Mouse (Mus musculus) heart, embryonic 15.5 days (tissue): ENCODE results near the gene Rasa3. TPM values are rescaled to one million over a fixed set of nuclear protein-coding genes. Genes with fewer than 3 reads are reported as not detected.

Experiments used
- ATAC-seq: fragments of 200-750 bp; cut with Nextera tagmentation; replicated peaks from 2 replicates; pipeline ENCODE4 v1.8.0; 2017; ENCODE audit warnings: low read depth, moderate TSS enrichment; ENCODE audit not compliant: insufficient number of reproducible peaks, insufficient read depth, low FRiP score
- H3K27ac ChIP-seq: fragments of 300-500 bp; sonication (generic); 2 replicates; pipeline ENCODE4 v1.5.1; 2015; ENCODE audit warnings: mild to moderate bottlenecking, inconsistent platforms
- H3K27me3 ChIP-seq: fragments of 300-500 bp; sonication (generic); 2 replicates; pipeline ENCODE4 v1.6.1; 2015; ENCODE audit warnings: inconsistent platforms
- H3K36me3 ChIP-seq: fragments of 300-500 bp; sonication (generic); 2 replicates; pipeline ENCODE4 v1.6.1; 2015; ENCODE audit warnings: mild to moderate bottlenecking, inconsistent platforms
- H3K4me1 ChIP-seq: fragments of 300-500 bp; sonication (generic); replicated peaks from 2 replicates; pipeline ENCODE4 v1.6.1; 2015; ENCODE audit warnings: inconsistent platforms
- H3K4me2 ChIP-seq: fragments of 300-500 bp; sonication (generic); 2 replicates; pipeline ENCODE4 v1.6.1; 2015; ENCODE audit warnings: inconsistent platforms, mild to moderate bottlenecking, moderate library complexity
- H3K4me3 ChIP-seq: fragments of 300-500 bp; sonication (generic); 2 replicates; pipeline ENCODE4 v1.5.1; 2015; ENCODE audit warnings: mild to moderate bottlenecking, inconsistent platforms
- H3K9ac ChIP-seq: fragments of 300-500 bp; sonication (generic); 2 replicates; pipeline ENCODE4 v1.6.1; 2015; ENCODE audit warnings: mild to moderate bottlenecking, inconsistent platforms
- H3K9me3 ChIP-seq: fragments of 300-500 bp; sonication (generic); replicated peaks from 2 replicates; pipeline ENCODE4 v1.6.1; 2016; ENCODE audit warnings: inconsistent platforms
- WGBS: fragments of 180-500 bp; shearing (Covaris S2); methylation state at CpG from one replicate; pipeline ENCODE4 v1.1.7; 2015; ENCODE audit warnings: mixed read lengths; 5-methylcytosine and 5-hydroxymethylcytosine counted together
- polyA plus RNA-seq: library from polyadenylated mRNA; unstranded; fragments of >200 nt; fragmentation: Nextera tagmentation; extraction: Ambion mirVana; gene quantifications from 2 replicates; pipeline ENCODE4 v1.2.1, GENCODE M21; 2015

Gene Rasa3
- polyA plus RNA-seq, 1 experiment from 2014 or later: 19.0 TPM

- no peak for ATAC-seq
- H3K36me3 ChIP-seq: no peaks in the 10 kb centered on the region
- H3K27me3 ChIP-seq: peaks cover 11% of the 10 kb centered on the region
- no peak overlapping the region for H3K27ac ChIP-seq
- no peak overlapping the region for H3K4me3 ChIP-seq
- 64% methylated on average over 6 of the region's 6 CpGs for WGBS
- H3K4me2 ChIP-seq: no peak overlapping the region
- H3K9ac ChIP-seq: no peak overlapping the region
- H3K9me3 ChIP-seq: no peaks in the 10 kb centered on the region
- peaks cover 64% of the 10 kb centered on the region for H3K4me1 ChIP-seq
Measured at GRCm38 (mm10) chr8:13520349-13520748, 157.1 kb downstream of the Rasa3 start.

- no peak for ATAC-seq
- H3K4me3 ChIP-seq: no peak overlapping the region
- no peak overlapping the region for H3K4me2 ChIP-seq
Measured at GRCm38 (mm10) chr8:13519503-13519902, 157.9 kb downstream of the Rasa3 start.

GRCm38 (mm10) chr8:13517284-13517781 lies 160.1 kb downstream of the Rasa3 start:
- Histone ChIP-seq H3K27ac (peak overlapping the region; percentile 48), H3K9ac (no peak overlapping the region), H3K4me3 (no peak overlapping the region), H3K36me3 (no peaks in the 10 kb centered on the region), H3K4me1 (peaks cover 51% of the 10 kb centered on the region), H3K9me3 (no peaks in the 10 kb centered on the region), H3K27me3 (peaks cover 6% of the 10 kb centered on the region), H3K4me2 (no peak overlapping the region)
- WGBS: 57% methylated on average over 6 of the region's 6 CpGs
- ATAC-seq: 0 out of 2 replicates have a peak, but pooled peaks have one; percentile 17

More at GRCm38 (mm10) chr8:13519503-13519902, 157.9 kb downstream of the Rasa3 start:
- no peak overlapping the region for H3K9ac ChIP-seq
- no peak overlapping the region for H3K27ac ChIP-seq
- peaks cover 11% of the 10 kb centered on the region for H3K27me3 ChIP-seq
- H3K36me3 ChIP-seq: no peaks in the 10 kb centered on the region
- H3K4me1 ChIP-seq: peaks cover 64% of the 10 kb centered on the region
- no peaks in the 10 kb centered on the region for H3K9me3 ChIP-seq
- WGBS: 47% methylated on average over 9 of the region's 9 CpGs

Other genes starting within 250 kb of the Rasa3 start
- 1.6 and 2.1 TPM in 2 replicates for gene Tmem255b, start 242.4 kb downstream of the Rasa3 start, polyA plus RNA-seq
- 222 and 235 TPM in 2 replicates for gene Gas6, start 183.1 kb downstream of the Rasa3 start, polyA plus RNA-seq
- gene 1700029H14Rik, start 115.1 kb downstream of the Rasa3 start, polyA plus RNA-seq: not detected in 2 replicates
- not detected in 2 replicates for gene Cfap97d2, start 28.3 kb upstream of the Rasa3 start, polyA plus RNA-seq
- gene Cdc16, start 80.1 kb upstream of the Rasa3 start, polyA plus RNA-seq: 93.4 and 111 TPM in 2 replicates
- 23.9 and 27.4 TPM in 2 replicates for gene Upf3a, start 108.0 kb upstream of the Rasa3 start, polyA plus RNA-seq
- not detected in 2 replicates for gene AF366264, start 160.8 kb upstream of the Rasa3 start, polyA plus RNA-seq
- 11.4 and 16.2 TPM in 2 replicates for gene Champ1, start 192.0 kb upstream of the Rasa3 start, polyA plus RNA-seq
- 43.4 and 45.2 TPM in 2 replicates for gene Coprs, start 212.7 kb upstream of the Rasa3 start, polyA plus RNA-seq